Mouse (Mus musculus): Measurements from ENCODE around the gene Gm14214. TPM values are rescaled to one million over a fixed set of nuclear protein-coding genes. Genes with fewer than 3 reads are reported as not detected.
A peak's percentile ranks its signal among the peaks of the same experiment; 100 is the strongest.

The Gm14214 gene
- 1 to 10 TPM in 1 of 2 experiments, not detected in 1; 1.4 TPM for polyA plus RNA-seq (2017; shearing (Covaris generic))

- no peak for ATAC-seq
These were observed at the start of gene Gm14214 for GRCm38 (mm10) chr2:154769930-154770329. Gene Gm14214, minus strand, starts transcription at chr2:154770030.

- ATAC-seq = no peak
These were observed 48.8 kb upstream of the Gm14214 start for GRCm38 (mm10) chr2:154818599-154818998.

- no peak for ATAC-seq
These were observed 48.0 kb upstream of the Gm14214 start for GRCm38 (mm10) chr2:154817788-154818187.

GRCm38 (mm10) chr2:154817089-154817488 lies 47.3 kb upstream of the Gm14214 start:
- ATAC-seq = no peak

GRCm38 (mm10) chr2:154813426-154813825 lies 43.6 kb upstream of the Gm14214 start:
- ATAC-seq = no peak

GRCm38 (mm10) chr2:154810821-154811220 lies 41.0 kb upstream of the Gm14214 start:
- ATAC-seq = no peak

- no peak for ATAC-seq
These were observed 39.4 kb upstream of the Gm14214 start for GRCm38 (mm10) chr2:154809107-154809762.

GRCm38 (mm10) chr2:154807689-154808088 lies 37.9 kb upstream of the Gm14214 start:
- ATAC-seq = no peak

- no peak for ATAC-seq
These were observed 34.0 kb upstream of the Gm14214 start for GRCm38 (mm10) chr2:154803845-154804244.

GRCm38 (mm10) chr2:154803372-154803771 lies 33.5 kb upstream of the Gm14214 start:
- ATAC-seq = no peak

- peak; percentile 15 for ATAC-seq
These were observed 22.1 kb upstream of the Gm14214 start for GRCm38 (mm10) chr2:154791661-154792642.

- peak; percentile 84 for ATAC-seq
These were observed 21.0 kb upstream of the Gm14214 start, which contains the start of the genes Raly and a for GRCm38 (mm10) chr2:154790656-154791483. Gene Raly, plus strand, starts transcription at chr2:154791096. Gene a, plus strand, starts transcription at chr2:154791402.

- ATAC-seq = no peak
These were observed 20.3 kb upstream of the Gm14214 start for GRCm38 (mm10) chr2:154789977-154790655.

GRCm38 (mm10) chr2:154789381-154789780 lies 19.6 kb upstream of the Gm14214 start:
- ATAC-seq = no peak

GRCm38 (mm10) chr2:154786776-154787175 lies 16.9 kb upstream of the Gm14214 start:
- no peak for ATAC-seq

GRCm38 (mm10) chr2:154786187-154786586 lies 16.4 kb upstream of the Gm14214 start:
- ATAC-seq = no peak

GRCm38 (mm10) chr2:154785284-154785683 lies 15.5 kb upstream of the Gm14214 start:
- ATAC-seq = no peak

- no peak for ATAC-seq
These were observed 13.2 kb upstream of the Gm14214 start for GRCm38 (mm10) chr2:154782856-154783650.

GRCm38 (mm10) chr2:154782361-154782760 lies 12.5 kb upstream of the Gm14214 start:
- no peak for ATAC-seq

- no peak for ATAC-seq
These were observed 9.8 kb upstream of the Gm14214 start for GRCm38 (mm10) chr2:154779648-154780047.

- no peak for ATAC-seq
These were observed 6.7 kb upstream of the Gm14214 start for GRCm38 (mm10) chr2:154776496-154776895.

All from activated CD4-positive, CD25-positive, alpha-beta regulatory T cell, adult 4 months (primary cell).